Mouse (Mus musculus): ENCODE measurements around the gene Olfr272.

DNA sequence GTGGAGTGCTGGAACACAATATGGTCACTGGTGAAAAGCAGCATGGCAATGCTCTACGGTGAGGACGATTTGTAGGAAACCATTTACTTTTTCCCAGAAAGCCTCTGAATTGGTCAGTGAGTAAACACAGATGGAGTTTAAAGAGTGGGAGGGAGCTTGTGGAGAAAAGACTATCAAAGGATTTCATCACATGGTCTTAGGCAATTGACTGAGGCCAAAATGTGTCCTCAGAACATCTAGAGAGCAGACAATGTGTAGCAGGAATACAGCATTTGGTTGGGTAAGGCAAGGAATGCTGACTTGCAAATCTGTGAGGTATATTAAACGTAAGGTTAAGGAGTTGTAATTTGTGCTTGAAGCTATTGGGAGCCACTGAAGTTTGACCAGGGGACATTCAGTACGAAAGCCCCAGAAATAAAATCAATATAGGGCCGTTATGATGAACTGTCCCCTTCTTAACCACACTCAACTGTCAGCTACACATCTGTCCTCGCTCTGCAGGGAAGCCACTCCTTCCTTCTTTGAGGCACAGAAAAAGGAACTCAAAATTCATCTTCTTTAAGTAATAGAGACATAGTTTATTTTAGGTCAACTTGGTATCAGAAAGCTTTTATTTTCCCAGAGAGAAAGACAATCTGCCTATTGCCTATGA lies 2.2 kb downstream of the Olfr272 start:
- TF ChIP-seq POLR2A (IDR thresholded peaks at IDR 0.05; ENCODE audit: borderline replicate concordance, low read depth, low read length) (no peak), CTCF (IDR thresholded peaks at IDR 0.05; ENCODE audit: low read depth, low read length) (no peak)

Data from bone marrow macrophage, adult 2 months (primary cell).